Mouse (Mus musculus): Measurements from ENCODE around the gene 4930469K13Rik.

GRCm38 (mm10) chr11:34084639-34085038, 13.7 kb downstream of the 4930469K13Rik start:
- no peak for TF ChIP-seq POLR2A (IDR thresholded peaks at IDR 0.05; ENCODE audit: insufficient read depth, low read depth, low read length)
- no peak for TF ChIP-seq CTCF (IDR thresholded peaks at IDR 0.05; ENCODE audit: insufficient read depth, low read depth, low read length)

Measured in olfactory bulb, adult 2 months (tissue).